Mouse (Mus musculus): Measurements from ENCODE around the gene Apoe. TPM values are rescaled to one million over a fixed set of nuclear protein-coding genes. Genes with fewer than 3 reads are reported as not detected.

Gene Apoe
- total and polyA plus RNA-seq, 3 experiments = 6.2 to 16.7 (median 10.0) TPM

DNA sequence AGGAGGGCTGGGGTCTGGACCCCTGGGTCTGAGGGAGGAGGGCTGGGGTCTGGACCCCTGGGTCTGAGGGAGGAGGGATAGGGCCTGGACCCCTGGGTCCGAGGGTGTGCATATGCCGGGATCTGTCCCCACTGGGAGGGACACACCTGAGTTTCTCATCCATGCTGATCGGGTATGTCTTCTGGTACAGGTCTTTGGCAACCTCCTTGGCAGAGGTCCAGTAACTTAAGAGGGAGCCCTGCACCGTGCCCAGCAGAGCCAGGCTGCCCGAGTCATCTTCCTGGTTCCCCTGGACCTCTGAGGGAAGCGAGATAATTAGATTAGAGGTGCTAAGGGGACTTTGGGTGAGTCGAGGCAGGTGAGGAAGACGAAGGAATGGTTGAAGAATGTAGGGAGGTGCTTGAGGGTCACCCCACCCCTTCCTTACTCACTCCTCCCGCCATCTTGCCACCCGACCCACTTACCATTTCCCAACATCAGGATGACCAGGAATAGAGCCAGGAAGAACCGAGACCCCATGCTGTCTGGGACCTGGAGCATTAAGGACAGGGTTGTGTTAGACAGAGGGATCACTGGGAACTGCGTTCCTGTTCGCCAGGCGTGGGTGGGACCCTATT lies 25.8 kb downstream of the Apoe start:
- H3K4me2 ChIP-seq (ENCODE audit: insufficient read depth, low read depth, poor library complexity, severe bottlenecking) = no peak overlapping the region
- no peaks in the 10 kb centered on the region for H3K9me3 ChIP-seq (replicated peaks; ENCODE audit: low read length)
- TF ChIP-seq PAX5 (IDR thresholded peaks at IDR 0.05; ENCODE audit: low read length) (no peak), MAZ (IDR thresholded peaks at IDR 0.05; ENCODE audit: low read depth, low read length) (no peak), CHD1 (IDR thresholded peaks at IDR 0.05; ENCODE audit: low read depth, low read length) (no peak), MAFK (IDR thresholded peaks at IDR 0.05; ENCODE audit: insufficient replicate concordance, low read length) (no peak), ETS1 (conservative IDR thresholded peaks at IDR 0.05; ENCODE audit: low read depth, low read length) (no peak), SMC3 (IDR thresholded peaks at IDR 0.05; ENCODE audit: low read depth, low read length) (no peak), USF1 (IDR thresholded peaks at IDR 0.05; ENCODE audit: low read depth, low read length) (no peak), RCOR1 (conservative IDR thresholded peaks at IDR 0.05; ENCODE audit: low read depth, low read length) (no peak), ELF1 (IDR thresholded peaks at IDR 0.05; ENCODE audit: low read depth, low read length) (no peak), NELFE (IDR thresholded peaks at IDR 0.05; ENCODE audit: low read depth, low read length) (no peak), E2F4 (IDR thresholded peaks at IDR 0.05; ENCODE audit: insufficient replicate concordance, low read depth, low read length) (no peak), POLR2A (IDR thresholded peaks at IDR 0.05; ENCODE audit: low read depth, low read length) (no peak)
- dilution Hi-C loops (cut with MboI; ENCODE audit: extremely low pct_ligation_motif_present, extremely low pct_unique_long_range_greater_than_20kb, low sequenced_read_pairs) (no loop called here), in situ Hi-C loops (cut with MboI; ENCODE audit: low pct_ligation_motif_present, low pct_unique_long_range_greater_than_20kb, low sequenced_read_pairs) (no loop called here)
- no peak overlapping the region for H3K27ac ChIP-seq (ENCODE audit: insufficient read depth, low read depth)
- peaks cover 6% of the 10 kb centered on the region for H3K27me3 ChIP-seq (replicated peaks)
- H3K4me3 ChIP-seq (replicated peaks in 1 of 3; ENCODE audit: low read depth in 2 of 3, low read length in 2 of 3, poor library complexity in 1 of 3) = no peak overlapping the region
- no peak overlapping the region for H3K9ac ChIP-seq (ENCODE audit: insufficient read depth, low read depth)
- peaks cover 0 to 11% of the 10 kb centered on the region in 2 experiments; a peak in 2 of 4 replicates for H3K4me1 ChIP-seq (ENCODE audit: control insufficient read depth in 1 of 2, insufficient read depth in 2 of 2)
- H3K79me2 ChIP-seq (replicated peaks; ENCODE audit: control insufficient read depth, extremely low read depth, insufficient read depth, poor library complexity, severe bottlenecking) = no peaks in the 10 kb centered on the region
- no peak for DNase-seq (ENCODE audit: extremely low read depth)
- H3K36me3 ChIP-seq (replicated peaks in 1 of 2; ENCODE audit: control insufficient read depth in 1 of 2, insufficient read depth in 1 of 2, low read length in 1 of 2) = no peaks in the 10 kb centered on the region

DNA sequence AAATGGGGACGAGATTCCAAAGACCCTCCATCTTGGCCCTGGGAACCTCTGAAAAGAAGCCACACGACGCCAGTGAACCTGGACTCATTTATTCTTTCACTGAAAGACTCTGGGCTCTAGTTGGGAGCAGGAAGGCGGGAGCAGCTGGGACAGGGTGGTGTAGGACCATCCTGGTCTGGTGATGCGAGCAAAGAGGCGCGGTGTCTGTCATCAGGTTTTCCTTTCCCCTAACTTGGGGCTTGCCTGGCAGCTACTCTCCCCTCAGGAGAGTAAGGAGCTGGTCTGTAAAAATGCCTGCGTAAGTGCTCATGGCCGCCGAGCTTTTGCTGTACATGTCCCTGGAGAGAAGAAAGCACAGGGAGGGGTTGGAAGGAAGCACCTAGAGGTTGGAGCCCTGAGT lies 27.5 kb downstream of the Apoe start:
- H3K79me2 ChIP-seq (replicated peaks; ENCODE audit: control insufficient read depth, extremely low read depth, insufficient read depth, poor library complexity, severe bottlenecking) = no peaks in the 10 kb centered on the region
- H3K4me1 ChIP-seq (ENCODE audit: control insufficient read depth in 1 of 2, insufficient read depth in 2 of 2) = peaks cover 7 to 21% of the 10 kb centered on the region in 2 experiments; a peak in 3 of 4 replicates
- no peak for DNase-seq (ENCODE audit: extremely low read depth)
- dilution Hi-C loops (cut with MboI; ENCODE audit: extremely low pct_ligation_motif_present, extremely low pct_unique_long_range_greater_than_20kb, low sequenced_read_pairs) (no loop called here), in situ Hi-C loops (cut with MboI; ENCODE audit: low pct_ligation_motif_present, low pct_unique_long_range_greater_than_20kb, low sequenced_read_pairs) (no loop called here)
- peaks cover 6% of the 10 kb centered on the region for H3K27me3 ChIP-seq (replicated peaks)
- no peak overlapping the region for H3K27ac ChIP-seq (ENCODE audit: insufficient read depth, low read depth)
- TF ChIP-seq JUND (conservative IDR thresholded peaks at IDR 0.05; ENCODE audit: low read depth, low read length) (no peak), USF2 (conservative IDR thresholded peaks at IDR 0.05; ENCODE audit: low read depth, low read length) (no peak), ETS1 (conservative IDR thresholded peaks at IDR 0.05; ENCODE audit: low read depth, low read length) (no peak), ZNF384 (IDR thresholded peaks at IDR 0.05; ENCODE audit: low read depth, low read length) (no peak), BHLHE40 (IDR thresholded peaks at IDR 0.05; ENCODE audit: low read depth, low read length) (no peak), POLR2AphosphoS2 (IDR thresholded peaks at IDR 0.05; ENCODE audit: low read depth, low read length) (no peak), MAX (IDR thresholded peaks at IDR 0.05; ENCODE audit: low read length) (no peak), RCOR1 (conservative IDR thresholded peaks at IDR 0.05; ENCODE audit: low read depth, low read length) (no peak), KAT2A (IDR thresholded peaks at IDR 0.05; ENCODE audit: insufficient replicate concordance, low read length) (no peak), ZMIZ1 (IDR thresholded peaks at IDR 0.05; ENCODE audit: low read depth, low read length) (no peak), PAX5 (IDR thresholded peaks at IDR 0.05; ENCODE audit: low read length) (no peak), ELF1 (IDR thresholded peaks at IDR 0.05; ENCODE audit: low read depth, low read length) (no peak)
- no peaks in the 10 kb centered on the region for H3K9me3 ChIP-seq (replicated peaks; ENCODE audit: low read length)
- no peaks in the 10 kb centered on the region for H3K36me3 ChIP-seq (replicated peaks in 1 of 2; ENCODE audit: control insufficient read depth in 1 of 2, insufficient read depth in 1 of 2, low read length in 1 of 2)
- H3K4me2 ChIP-seq (ENCODE audit: insufficient read depth, low read depth, poor library complexity, severe bottlenecking) = no peak overlapping the region
- H3K9ac ChIP-seq (ENCODE audit: insufficient read depth, low read depth) = no peak overlapping the region
- H3K4me3 ChIP-seq (replicated peaks in 1 of 3; ENCODE audit: low read depth in 2 of 3, low read length in 2 of 3, poor library complexity in 1 of 3) = no peak overlapping the region
